Mouse (Mus musculus): ENCODE results near the gene Epyc.
"Not testable (repeated sequence)": the region's sequence is repeated elsewhere in the genome, so short reads cannot be mapped to it uniquely, and the experiment has no call there.

The Epyc gene

GRCm38 (mm10) chr10:97714584-97714983, 70.7 kb downstream of the Epyc start:
- no peak for DNase-seq (ENCODE audit: low read depth, low spot score)

GRCm38 (mm10) chr10:97715289-97715906, 71.5 kb downstream of the Epyc start:
- no peak for DNase-seq (ENCODE audit: low read depth, low spot score)

DNA sequence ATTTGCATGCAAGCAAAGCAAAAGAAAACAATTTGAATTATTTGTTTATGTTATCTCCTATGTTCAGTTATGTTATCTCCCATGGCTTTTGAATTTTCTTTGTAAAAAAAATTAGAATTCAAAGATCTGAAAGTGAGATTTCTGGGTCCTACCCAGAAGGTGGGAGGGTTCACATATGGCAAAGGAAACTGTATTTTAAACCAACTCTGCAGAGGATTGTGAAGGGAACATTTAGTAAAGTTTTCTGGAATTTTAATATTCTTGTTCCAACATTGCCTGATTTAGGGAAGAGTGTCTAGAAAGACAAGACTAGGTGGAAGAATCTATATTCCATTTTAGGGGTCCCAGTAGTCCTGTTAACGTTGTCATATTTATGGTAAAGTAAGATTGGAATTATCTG, 73.4 kb downstream of the Epyc start:
- DNase-seq (ENCODE audit: low read depth, low spot score) = no peak

GRCm38 (mm10) chr10:97718021-97718420, 74.2 kb downstream of the Epyc start:
- DNase-seq (ENCODE audit: low read depth, low spot score) = no peak

GRCm38 (mm10) chr10:97720625-97721024, 76.8 kb downstream of the Epyc start:
- no peak for DNase-seq (ENCODE audit: low read depth, low spot score)

- no peak for DNase-seq (ENCODE audit: low read depth, low spot score)
These were observed 78.8 kb downstream of the Epyc start for GRCm38 (mm10) chr10:97722709-97723108.

DNA sequence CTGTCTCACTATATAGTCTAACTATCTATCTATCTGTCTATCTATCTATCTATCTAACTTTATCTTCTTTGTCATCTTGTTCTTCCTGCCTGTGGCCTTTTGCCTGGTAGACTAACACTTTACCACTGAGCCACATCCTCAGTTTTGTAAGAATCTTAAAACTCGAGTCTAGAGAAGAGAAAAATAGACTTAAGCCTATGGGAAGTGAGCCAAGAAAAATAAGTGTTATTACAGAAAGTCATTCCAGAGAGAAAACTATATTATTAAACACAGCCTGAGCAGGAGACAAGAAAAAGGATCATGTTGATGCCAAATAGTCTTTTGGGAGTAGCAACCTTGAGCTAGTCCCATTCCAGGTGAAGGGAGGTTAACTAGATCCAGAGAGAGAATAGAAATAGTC, 82.1 kb downstream of the Epyc start:
- DNase-seq (ENCODE audit: low read depth, low spot score) = no peak

DNA sequence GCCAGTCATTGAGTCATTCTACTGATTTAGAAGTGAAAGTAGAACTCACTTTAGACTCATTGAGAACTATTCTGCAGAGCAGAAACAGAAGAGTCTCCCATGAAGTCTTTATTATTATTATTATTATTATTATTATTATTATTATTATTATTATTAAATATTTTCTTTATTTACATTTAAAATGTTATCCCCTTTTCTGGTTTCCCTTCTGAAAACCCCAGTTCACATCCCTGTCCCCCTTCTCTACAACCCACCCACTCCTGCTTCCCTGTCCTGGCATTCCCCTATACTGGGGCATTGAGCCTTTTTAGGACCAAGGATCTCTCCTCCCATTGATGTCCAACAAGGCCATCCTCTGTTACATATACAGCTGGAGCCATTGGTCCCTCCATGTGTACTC, 82.8 kb downstream of the Epyc start, which contains the start of gene C030005K15Rik:
Gene C030005K15Rik (minus strand): TSS at position 101 of the 400 bp plus-strand sequence.
- DNase-seq (ENCODE audit: low read depth, low spot score) = not testable (repeated sequence)

All from CD4-positive helper T cell, adult 2 months (primary cell).